Mouse (Mus musculus): Measurements from ENCODE around the gene Fxn. TPM values are rescaled to one million over a fixed set of nuclear protein-coding genes. Genes with fewer than 3 reads are reported as not detected.
A peak's percentile ranks its signal among the peaks of the same experiment; 100 is the strongest.

The Fxn gene
- 10 to 100 TPM; 18.0 to 19.2 TPM for total RNA-seq (2021)
- long read RNA-seq, experiment 1, transcript Fxn-201 (5 exons, 1,114 nt), result major isoform, 38 of 40 reads
- long read RNA-seq, experiment 1, partial matches to known transcripts, result 0 of 40 reads
- long read RNA-seq, experiment 1, other reads (novel, unspliced or antisense), result 0 of 40 reads
- long read RNA-seq, experiment 2, transcript Fxn-201 (5 exons, 1,114 nt), result major isoform, 33 of 38 reads
- long read RNA-seq, experiment 2, partial matches to known transcripts, result 0 of 38 reads
- long read RNA-seq, experiment 2, other reads (novel, unspliced or antisense), result 4 of 38 reads

DNA sequence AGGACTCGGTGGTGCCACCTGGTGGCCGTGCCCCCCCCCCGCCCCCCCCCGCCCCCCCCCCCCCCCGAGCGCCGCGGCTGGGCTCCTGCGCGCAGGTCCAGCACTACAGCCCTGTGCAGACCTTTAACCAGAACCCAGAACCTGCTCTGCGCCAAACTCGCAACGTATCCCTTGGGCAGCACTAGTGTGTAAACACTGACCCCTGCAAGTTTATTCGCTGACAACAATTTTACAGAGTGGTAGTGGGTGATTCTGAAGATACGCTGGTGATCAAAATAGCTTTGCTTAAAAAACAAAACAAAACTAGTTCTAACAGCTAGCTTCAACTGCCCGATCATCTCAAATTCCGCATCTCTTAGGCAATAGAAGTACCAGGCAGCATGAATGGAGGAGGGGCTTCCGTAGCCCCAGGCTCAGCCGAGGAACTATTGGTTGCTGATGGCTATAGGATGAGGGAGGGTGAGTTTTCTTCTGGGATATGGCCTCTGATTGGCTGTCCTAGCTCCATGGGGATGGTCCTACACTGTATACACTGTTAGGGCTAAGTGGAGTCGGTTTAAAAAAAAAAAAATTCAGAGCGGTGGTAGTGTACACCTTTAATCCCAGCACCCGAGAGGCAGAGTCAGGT, at the start of gene Fxn:
Gene Fxn (minus strand): TSS at position 5 of the 628 bp plus-strand sequence.
- no peak for DNase-seq (ENCODE audit: low spot score)

DNA sequence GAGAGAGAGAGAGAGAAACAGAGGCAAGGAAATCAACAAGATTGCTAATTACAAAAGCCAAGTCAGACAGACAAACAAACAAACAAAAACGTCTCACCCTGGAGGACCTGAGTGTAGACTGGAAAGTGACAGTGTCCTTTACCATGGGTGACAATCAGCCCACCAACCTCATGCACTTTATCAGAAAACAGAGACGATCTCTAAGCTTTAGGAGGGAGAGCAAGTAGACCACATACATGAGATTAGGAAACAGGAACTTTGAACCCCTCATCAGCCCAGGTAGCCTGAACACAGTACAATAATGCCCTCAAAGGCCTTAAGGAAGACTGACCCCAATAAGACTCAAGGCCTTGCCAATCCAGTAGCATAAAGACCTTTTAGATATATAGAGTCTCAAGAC, 47.5 kb upstream of the Fxn start:
- no peak for DNase-seq (ENCODE audit: low spot score)

DNA sequence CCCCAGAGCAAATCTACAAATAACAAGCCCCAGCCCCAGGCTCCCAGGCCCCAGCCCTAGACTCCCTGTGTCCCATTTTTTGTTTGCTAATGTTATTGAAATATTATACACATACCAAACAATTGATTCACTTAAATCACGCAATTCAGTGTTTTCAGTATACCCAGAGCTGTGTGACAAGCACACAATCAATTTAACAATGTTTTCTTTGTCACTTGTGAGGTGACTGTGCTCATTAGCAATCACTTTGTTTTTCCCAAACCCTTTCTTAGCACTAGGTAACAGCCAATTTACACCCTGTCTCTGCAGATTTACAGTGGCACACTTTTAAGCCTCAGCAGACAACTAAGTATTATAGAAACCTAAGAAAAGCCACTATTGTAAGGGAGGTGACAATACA, 46.6 kb upstream of the Fxn start:
- no peak for DNase-seq (ENCODE audit: low spot score)

DNA sequence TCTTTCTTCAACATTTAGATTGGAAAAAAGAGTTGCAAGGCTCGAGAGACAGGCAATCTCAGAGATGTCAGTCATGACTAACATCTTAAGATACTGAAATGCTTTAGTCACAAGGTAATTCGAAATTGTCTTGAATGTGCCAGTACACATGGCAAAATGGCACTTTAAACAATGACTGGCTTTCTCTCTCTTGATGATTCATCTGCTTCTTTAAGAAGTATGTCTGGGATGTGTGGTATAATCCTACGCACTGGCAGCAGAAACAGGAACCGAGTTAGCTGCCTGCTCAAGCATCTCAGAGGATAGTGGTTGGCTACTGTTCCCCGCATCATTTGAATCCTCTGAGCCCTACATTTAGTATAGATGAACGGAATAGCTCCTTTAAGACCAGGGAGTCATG, 45.3 kb upstream of the Fxn start:
- no peak for DNase-seq (ENCODE audit: low spot score)

DNA sequence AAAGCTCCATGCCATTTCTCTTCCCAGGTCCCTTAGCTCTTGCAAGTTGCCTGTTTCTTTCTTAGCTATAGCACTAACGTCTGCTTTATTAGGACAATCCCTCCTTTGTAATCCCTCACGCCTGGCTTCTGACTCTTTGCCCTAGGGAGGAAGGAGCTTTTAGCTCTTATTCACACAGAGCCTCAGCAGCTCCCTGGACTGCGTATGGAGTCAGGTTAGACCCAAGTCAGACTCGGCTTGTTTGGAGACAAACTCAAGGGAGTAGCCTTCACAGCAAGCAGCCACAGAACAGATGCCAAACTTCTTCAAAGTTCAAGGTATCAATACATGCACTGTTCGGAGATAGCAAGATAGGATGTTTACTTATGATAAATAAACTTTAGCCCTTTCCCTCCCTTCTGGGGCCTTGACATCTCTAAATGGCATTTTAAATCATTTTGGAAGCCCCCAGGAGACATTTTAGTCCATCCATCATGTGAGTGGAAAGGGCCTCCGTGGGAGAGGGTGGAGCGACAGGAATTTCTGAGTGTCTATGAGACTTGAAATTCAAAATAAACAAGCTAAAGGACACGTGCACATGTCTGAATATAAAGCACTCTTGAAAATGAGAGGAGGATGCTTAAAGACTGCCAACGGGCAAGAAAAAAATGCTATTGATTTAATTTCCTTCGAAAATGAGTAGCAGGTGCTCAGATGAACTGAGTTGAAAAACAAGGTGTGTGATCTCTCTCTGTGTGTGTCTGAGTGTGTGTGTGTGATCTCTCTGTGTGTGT, 43.6 kb upstream of the Fxn start:
- DNase-seq (ENCODE audit: low spot score), result no peak

DNA sequence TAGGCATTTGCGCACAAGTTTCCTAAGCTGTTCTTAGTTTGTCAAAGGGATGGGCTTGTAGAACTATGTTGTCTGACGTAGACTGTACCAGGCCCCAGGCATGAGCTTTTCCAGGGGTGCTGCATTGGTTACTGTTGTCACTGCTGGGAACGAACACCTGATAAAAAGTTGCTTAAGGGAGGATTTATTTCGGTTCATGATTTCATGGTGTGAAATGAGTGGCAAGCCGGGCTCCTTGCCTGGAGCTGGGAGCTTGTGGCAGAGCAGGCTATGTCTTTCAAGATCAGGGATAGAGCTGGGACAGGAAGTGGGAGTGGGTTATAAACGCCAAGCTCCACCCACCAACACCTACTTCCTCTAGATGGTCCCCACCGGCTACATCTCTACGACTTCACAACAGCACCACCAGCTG, 41.5 kb upstream of the Fxn start:
- no peak for DNase-seq (ENCODE audit: low spot score)

DNA sequence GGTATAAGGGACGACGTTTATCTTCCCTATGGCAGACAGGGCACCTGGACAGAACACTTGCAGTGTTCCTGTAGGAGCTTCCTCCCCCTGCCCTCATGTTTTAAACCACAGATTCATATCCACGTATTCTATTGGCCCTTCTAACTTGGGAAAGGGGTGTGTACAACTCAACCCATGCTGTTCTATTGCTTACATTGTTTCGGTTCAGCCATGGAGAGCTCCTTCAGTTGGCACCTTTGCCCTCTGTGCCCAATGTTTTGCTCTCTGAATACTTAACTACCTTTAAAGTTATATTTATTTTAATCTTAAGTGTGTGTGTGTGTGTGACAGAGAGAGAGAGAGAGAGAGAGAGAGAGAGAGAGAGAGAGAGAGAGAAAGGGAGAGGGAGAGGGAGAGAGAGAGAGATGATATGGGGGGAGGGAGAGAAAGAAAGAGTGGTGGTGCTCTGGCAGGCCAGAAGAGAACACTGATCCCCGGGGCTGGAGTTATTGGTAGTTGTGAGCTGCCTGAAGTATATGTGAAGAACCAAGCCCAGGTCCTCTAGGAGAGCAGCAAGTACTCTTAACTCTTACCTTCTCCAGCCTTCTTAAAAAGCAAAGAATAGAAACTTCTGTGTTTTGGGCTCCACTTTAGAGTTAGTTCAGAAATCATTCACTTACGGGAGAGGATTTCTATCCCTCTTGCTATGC, 41.0 kb upstream of the Fxn start:
- DNase-seq (ENCODE audit: low spot score), result no peak

DNA sequence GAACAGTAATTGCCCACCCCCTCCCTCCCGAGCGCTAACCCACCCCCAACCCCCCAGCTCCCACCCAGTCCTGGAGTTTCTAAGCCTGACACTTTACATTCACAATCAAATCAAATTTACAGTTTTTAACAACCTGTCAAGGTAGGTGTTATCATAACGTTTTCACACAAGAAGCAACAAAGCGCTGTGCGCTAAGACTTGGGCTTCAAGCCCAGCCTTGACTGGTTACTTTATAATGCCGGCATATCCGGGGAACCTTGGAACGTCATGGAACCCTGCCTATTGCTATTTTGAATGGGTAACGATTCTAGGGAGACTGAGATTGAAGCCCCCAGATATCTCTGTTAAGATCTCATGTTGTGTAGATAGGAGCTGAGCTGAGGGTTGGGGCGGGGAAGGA, 37.8 kb upstream of the Fxn start:
- no peak for DNase-seq (ENCODE audit: low spot score)

DNA sequence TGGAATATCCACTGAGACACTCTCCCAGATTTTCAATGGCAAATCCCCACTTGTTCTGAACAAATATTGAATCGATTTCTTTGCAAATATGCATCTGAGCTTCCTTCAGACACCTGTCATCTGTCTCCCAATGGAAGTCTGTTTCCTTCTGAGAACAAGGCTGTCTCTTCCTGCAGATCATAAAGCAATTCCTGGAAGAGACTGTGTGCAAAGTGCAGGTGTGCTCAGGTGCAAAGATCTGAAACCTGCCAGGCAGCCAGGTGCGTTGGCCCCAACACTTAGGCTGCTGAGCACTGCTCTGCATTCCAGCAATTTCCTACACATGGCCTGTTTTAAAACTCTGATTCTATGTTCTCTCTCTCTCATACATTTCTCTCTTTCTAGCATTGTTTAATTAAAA, 37.3 kb upstream of the Fxn start:
- no peak for DNase-seq (ENCODE audit: low spot score)

DNA sequence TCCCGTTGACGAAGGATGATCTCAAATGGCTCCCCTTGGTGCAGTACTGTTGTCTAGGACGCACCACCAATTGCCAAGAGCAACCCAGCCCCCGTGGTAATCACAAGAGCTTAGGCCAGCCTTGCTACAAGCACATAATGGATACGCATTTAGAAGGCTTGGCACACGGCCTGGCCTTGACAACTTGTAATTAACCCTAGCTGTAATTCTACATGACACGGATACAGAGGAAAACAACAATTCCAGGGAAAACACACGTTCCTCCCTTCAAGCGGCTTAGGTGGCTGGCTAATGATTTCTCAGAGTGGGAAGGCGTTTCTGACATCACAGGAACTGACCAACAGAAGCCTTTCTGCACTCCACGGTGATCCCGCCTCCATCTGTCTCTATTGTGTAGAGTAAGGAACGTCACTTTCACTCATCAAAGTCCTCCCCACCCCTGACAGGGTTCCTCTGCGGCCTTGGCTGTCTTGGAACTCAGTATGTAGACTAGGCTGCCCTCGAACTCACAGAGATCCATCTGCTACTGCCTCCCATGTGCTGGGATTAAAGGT, 36.7 kb upstream of the Fxn start:
- DNase-seq (ENCODE audit: low spot score), result no peak

DNA sequence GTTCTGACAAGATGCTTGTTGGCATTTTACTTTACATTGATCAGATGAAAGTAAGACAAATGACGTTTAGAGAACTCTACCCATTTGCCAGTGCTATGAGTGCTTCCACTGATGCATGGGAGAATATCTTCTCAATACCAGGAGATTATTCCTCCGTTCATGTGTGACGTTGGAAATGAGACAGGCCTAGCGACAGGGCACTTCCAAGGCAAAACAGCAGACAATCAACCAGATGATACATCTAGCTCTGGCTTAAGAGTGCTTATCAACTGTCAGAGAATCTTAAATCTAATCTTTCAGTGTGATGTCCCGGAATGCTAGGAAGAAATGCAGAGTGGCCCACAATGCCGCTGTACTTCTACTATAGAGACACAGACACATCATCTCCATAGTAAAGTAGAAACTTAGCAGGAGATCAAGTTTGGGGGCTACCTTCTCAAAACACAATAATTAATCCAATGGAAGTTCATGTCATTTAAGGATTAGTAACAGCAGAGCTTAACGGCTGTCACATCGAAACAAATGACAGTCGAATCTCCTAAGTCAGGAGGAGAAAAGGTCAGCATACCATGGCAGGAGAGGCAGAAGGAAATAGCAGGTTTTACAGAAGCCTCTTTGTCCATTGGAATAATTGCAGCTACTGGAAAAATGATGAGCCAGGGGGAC, 35.8 kb upstream of the Fxn start:
- DNase-seq (ENCODE audit: low spot score), result no peak

DNA sequence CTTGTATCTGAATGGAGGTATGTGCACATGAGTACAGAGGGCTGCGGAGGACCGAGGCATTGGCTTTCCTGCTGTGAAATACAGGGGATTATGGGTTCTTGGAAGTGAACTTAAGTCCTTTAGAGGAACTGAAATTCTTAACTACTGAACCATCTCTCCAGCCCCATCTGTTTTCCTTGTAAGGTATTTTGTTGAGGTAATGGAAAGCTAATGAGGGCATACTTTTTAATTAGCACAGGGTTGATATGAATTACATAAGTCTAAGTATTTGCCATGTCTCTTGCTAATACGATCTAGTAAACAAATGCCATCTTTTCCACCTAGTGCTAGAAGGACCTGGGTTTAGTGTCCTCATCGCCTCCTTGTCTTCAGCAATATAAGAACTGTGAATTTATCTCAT, 34.8 kb upstream of the Fxn start:
- no peak for DNase-seq (ENCODE audit: low spot score)

DNA sequence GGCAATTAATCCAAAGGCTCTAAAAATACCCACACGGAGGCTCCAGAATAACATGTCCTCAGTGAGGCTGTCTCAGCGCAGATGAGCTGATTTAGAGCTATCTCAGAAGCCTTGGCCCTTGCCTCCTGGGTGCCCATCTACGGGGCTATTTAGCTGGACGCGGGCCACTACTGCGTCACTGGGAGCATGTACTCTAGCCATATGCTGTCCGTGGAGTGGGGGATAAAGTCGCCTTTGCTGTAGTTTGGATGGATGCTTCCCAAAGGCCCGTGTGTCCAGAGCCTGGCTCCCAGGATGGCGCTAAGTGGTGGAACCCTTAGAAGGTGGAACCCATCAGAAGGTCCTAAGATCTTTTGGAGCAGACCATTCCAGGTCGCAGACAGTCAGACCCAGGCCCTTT, 34.3 kb upstream of the Fxn start:
- no peak for DNase-seq (ENCODE audit: low spot score)

DNA sequence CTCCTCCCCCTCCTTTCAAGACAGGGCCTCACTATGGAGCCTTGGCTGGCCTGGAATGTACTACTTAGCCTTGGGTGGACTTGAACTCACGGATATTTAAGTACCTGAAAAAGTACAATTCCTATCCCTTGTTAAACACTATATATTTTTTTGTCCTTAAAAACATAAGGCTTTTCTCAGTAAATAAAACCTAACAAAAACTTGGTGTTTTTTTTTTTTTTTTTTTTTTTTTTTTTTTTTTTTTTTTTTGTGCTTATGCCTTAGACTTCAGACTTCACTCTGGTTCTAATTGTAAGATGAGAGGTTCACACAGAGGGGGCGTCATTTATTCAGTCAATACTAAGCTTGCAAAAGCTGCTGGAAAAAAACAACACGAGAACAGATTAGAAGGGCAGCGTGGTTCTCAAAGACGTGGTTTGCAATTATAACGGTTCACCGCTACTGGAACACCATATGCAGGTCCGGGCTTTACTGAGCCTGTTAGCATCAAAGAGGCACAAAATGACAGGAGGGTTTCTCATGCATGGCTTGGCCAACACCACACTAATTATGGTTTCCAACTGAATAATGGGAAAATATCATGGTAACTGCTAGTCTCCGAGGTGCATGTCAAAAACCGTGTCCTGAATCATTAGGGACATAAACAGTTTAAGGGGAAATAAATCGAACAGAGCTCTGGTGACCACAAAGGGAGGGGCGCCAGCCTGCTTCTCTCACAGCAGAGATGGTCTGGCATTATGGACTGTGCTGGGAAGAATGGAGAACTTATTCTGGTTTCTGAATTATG, 32.3 kb upstream of the Fxn start:
- DNase-seq (ENCODE audit: low spot score), result no peak

DNA sequence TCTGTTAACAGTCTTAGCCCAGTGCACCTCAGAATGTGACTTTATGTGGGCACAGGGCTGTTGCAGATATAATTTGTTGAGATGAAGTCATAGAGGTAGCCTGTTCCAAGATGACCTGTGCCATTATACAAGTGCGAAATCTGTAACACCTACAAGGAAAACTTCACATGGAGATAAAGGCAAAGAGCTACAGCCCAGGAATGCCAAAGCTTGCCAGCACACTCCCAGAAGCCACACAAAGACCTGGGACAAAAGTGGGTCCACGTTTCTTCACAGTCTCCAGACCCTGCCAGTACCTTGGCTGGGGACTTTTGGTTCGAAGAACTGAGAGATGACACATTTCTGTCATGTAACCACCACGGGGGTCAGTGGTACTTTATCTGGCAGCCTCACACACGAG, 31.6 kb upstream of the Fxn start:
- DNase-seq (ENCODE audit: low spot score), result no peak

DNA sequence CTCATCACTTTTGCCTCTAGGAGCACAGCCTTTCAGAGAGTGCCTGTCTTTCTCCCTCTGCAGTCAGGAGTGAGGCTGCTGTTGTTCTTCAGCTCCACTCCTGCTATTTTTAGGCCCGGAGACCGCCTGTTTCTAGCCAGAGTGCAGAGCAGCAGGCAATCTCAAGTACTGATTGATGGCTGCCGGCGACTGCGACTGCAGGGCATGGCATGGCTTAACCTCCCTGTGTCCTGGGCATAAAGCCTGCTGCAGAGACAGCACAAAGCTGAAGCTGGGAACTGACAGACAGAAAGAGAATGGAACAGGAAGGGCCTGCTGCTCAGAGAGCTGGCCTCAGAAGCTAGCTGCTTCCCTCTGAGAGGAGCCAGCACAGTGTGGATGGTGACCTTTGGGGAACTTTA, 27.9 kb upstream of the Fxn start:
- peak; percentile 12 for DNase-seq (ENCODE audit: low spot score)

DNA sequence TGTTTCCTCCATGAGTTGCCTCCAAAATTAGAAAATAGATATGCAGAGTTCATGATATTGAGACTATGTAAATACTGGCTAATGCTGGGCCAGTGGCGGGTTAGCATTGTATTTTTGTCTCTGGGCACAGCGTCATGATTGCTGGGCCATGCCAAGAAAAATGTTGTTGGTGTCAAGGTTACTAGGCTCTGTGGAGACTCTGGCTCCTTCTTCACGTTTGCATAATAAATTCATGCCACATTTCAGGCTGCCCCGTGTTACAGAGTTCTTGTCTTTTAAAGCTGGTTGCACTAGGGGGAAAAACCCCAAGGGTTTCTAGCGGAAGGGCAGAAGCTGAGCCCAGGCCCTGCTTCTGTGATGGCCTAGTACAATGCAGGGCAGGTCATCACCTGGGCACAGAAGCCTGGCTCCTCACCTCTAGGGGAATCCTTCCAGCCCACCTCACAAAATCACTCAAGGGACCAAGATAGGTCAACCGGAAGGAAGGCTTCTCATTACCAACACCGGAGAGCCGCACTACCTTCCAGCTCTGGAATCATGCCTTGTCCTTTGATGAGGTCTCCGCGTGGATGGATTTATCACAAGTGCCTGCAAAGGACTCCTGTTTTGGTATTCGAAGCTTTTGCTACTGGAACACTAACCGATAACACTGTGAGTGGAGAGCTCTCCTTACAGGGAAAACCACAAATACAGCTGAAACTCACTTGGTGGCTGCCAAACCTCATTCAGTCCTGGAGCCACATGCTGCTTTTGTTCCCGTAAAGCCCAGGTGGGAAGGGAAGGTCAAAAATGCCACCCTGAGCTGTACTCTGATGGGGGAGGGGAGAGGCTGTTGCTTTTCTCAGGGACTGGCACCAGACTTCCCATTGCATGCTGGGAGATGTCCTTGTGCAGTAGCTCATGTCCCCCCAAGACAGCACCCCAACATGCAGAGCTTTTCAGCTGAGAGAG, 27.1 kb upstream of the Fxn start:
- DNase-seq (ENCODE audit: low spot score), result no peak

DNA sequence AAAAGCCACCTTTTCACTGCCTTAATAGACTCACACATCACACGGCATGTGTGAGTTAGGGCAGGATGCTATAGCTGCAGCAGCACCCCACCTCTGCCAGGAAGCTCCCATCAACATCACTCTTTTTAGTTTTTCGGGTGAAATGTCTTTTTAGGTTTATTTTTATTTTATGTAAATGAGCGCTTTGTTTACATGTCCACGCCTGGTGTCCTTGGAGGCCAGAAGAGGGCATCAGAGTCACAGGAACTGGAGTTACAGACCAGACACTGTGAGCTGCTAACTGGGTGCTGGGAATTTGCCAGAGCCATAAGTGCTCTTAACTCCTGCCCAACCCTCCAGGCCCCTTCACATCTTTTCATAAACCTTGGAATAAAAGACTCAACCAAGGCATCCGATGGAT, 25.9 kb upstream of the Fxn start:
- DNase-seq (ENCODE audit: low spot score), result no peak

DNA sequence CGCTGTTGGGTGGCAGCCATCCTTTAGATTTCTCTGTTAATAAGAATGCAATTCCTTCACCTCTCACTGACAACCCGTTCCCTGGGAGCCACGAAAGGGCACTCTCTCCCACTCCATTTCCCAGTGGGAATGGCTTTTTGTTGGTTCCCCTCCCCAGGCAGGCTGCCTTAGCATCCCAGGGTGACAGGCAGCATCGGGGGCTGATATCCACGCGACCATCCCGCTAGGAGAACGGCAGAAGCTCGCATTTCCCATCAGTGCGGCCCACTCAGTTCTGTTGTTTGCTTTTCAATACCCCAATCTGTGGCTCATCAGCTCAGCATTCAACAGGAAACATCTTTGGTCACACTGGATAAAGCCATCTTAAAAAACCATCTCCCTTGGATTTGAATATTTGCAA, 21.8 kb upstream of the Fxn start:
- no peak for DNase-seq (ENCODE audit: low spot score)

Data from gastrocnemius, adult 18-20 months (tissue).